Mouse (Mus musculus) gastrocnemius, postnatal 36 days (tissue): Measurements from ENCODE around the gene Mrpl2. TPM values are rescaled to one million over a fixed set of nuclear protein-coding genes. Genes with fewer than 3 reads are reported as not detected.

ENCODE experiments used
- DNase-seq, 2 experiments: peaks; one replicate each; pipeline ENCODE4 v3.0.0; 2022
- intact Hi-C: fragments of 180-260 bp; cut with DNase I; formaldehyde crosslinking; loops from one replicate; pipeline ENCODE4 v1.15.1; 2025
- total RNA-seq, 2 experiments: library from RNA; stranded (reverse); gene quantifications; 2 replicates each; pipeline ENCODE4 v1.2.3; 2021

The Mrpl2 gene
- total RNA-seq, 2 experiments from 2014 or later: 99.4 to 102 TPM

- DNase-seq: no peak
- intact Hi-C loops: no loop called here
Observed at GRCm38 (mm10) chr17:46694517-46695063, 48.6 kb downstream of the Mrpl2 start.

GRCm38 (mm10) chr17:46698515-46698914, 52.5 kb downstream of the Mrpl2 start:
- intact Hi-C loops: no loop called here
- DNase-seq: no peak

GRCm38 (mm10) chr17:46699245-46699644, 53.2 kb downstream of the Mrpl2 start:
- intact Hi-C loops: no loop called here
- no peak for DNase-seq

Other genes starting within 250 kb of the Mrpl2 start
- under 1 TPM; 0.38 to 0.39 TPM for gene Crip3, start 217.3 kb upstream of the Mrpl2 start, total RNA-seq
- not detected for gene Slc22a7, start 207.8 kb upstream of the Mrpl2 start, total RNA-seq
- under 1 TPM; 0.36 to 0.39 TPM for gene Ttbk1, start 158.6 kb upstream of the Mrpl2 start, total RNA-seq
- gene Dnph1, start 149.5 kb upstream of the Mrpl2 start, total RNA-seq: 1 to 10 TPM; 4.9 to 6.7 TPM
- gene Cul9, start 99.8 kb upstream of the Mrpl2 start, total RNA-seq: 10 to 100 TPM; 11.2 to 11.4 TPM
- 10 to 100 TPM; 70.4 to 74.9 TPM for gene Srf, start 90.1 kb upstream of the Mrpl2 start, total RNA-seq
- under 1 TPM; 0.79 to 0.94 TPM for gene Ptk7, start 16.7 kb upstream of the Mrpl2 start, total RNA-seq
- gene Klc4, start 207 bp upstream of the Mrpl2 start, total RNA-seq: 10 to 100 TPM; 11.7 to 11.8 TPM
- 1 to 10 TPM; 5.8 to 5.9 TPM for gene Cul7, start 4.1 kb downstream of the Mrpl2 start, total RNA-seq
- 1 to 10 TPM; 7.5 to 9.9 TPM for gene Rrp36, start 28.1 kb downstream of the Mrpl2 start, total RNA-seq
- gene Mea1, start 32.6 kb downstream of the Mrpl2 start, total RNA-seq: 10 to 100 TPM; 29.8 to 39.0 TPM
- gene Klhdc3, start 34.7 kb downstream of the Mrpl2 start, total RNA-seq: 100 to 1,000 TPM; 110 to 123 TPM
- gene Ppp2r5d, start 58.9 kb downstream of the Mrpl2 start, total RNA-seq: 10 to 100 TPM; 23.4 to 26.7 TPM
- gene Pex6, start 65.2 kb downstream of the Mrpl2 start, total RNA-seq: 10 to 100 TPM; 12.7 to 15.2 TPM
- 1 to 10 TPM; 1.1 to 2.1 TPM for gene Gnmt, start 82.9 kb downstream of the Mrpl2 start, total RNA-seq
- 1 to 10 TPM; 7.6 to 8.9 TPM for gene Cnpy3, start 106.0 kb downstream of the Mrpl2 start, total RNA-seq
- not detected for gene Ptcra, start 117.5 kb downstream of the Mrpl2 start, total RNA-seq
- 10 to 100 TPM; 26.8 to 33.5 TPM for gene 2310039H08Rik, start 126.4 kb downstream of the Mrpl2 start, total RNA-seq
- 10 to 100 TPM; 39.3 to 40.7 TPM for gene Rpl7l1, start 136.4 kb downstream of the Mrpl2 start, total RNA-seq
- 10 to 100 TPM in 1 of 2 experiments, 1 to 10 TPM in 1; 8.2 to 12.1 TPM for gene Bicral, start 212.3 kb downstream of the Mrpl2 start, total RNA-seq
- gene Tbcc, start 244.5 kb downstream of the Mrpl2 start, total RNA-seq: 1 to 10 TPM; 7.4 to 8.5 TPM